In the genomic region with DNA sequence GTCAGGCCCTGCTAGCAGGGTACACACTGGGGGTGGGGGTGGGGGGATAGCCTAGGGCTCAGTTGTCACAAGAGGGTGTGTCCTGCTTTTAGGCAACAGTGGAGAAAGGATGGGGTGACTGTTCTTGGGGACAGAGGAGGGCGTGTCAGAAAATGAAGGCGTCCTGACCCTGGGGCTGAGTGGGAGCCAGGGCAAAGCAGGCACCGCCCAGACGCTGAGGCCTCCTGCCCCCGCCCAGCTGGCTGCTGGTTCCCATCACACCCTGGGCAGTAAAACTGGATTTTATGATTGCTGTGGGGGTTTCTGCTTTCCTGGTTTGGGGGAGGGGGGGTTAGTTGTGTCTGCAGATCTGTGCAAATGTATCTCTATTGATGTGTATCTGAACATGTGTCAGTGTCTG, we compare ENCODE assay signal across 9 mouse cellular contexts. TPM values are rescaled to one million over a fixed set of nuclear protein-coding genes. Genes with fewer than 3 reads are reported as not detected.
DNase-seq lines count a peak whose midpoint lies in the region; ATAC-seq lines count a peak whose summit lies in the region.
"Had no signal": no experiment of that assay in that cellular context is flagged by ENCODE, and none has a peak within 500 bp of the region (broad histone marks: within the 10 kb centered on the region; RNA-seq: fewer than 3 reads in every experiment).

No protein-coding gene starts in this region.

- 76% methylated on average over 5 of the region's 5 CpGs for WGBS in hindbrain, embryonic 10.5 days
- 77% methylated on average over 5 of the region's 5 CpGs for WGBS in hindbrain, embryonic 16.5 days

- ATAC-seq in hindbrain, embryonic 16.5 days: no peak
- ATAC-seq in megakaryocyte progenitor cell, adult 5-6 weeks (replicated peaks; ENCODE audit: poor library complexity): peak; percentile 26

- H3K27ac ChIP-seq in hindbrain, embryonic 10.5 days: peak overlapping the region; percentile 71
- H3K27ac ChIP-seq in hindbrain, embryonic 16.5 days (ENCODE audit: low read depth, low read length): no peak overlapping the region
- H3K27ac ChIP-seq: hindbrain, embryonic 15.5 days had no signal

- H3K4me3 ChIP-seq in hindbrain, embryonic 10.5 days: no peak overlapping the region
- H3K4me3 ChIP-seq in hindbrain, embryonic 16.5 days (ENCODE audit: low read length): no peak overlapping the region
- H3K4me3 ChIP-seq: hindbrain, embryonic 15.5 days had no signal

- no peak overlapping the region for H3K9ac ChIP-seq in hindbrain, embryonic 16.5 days (ENCODE audit: low read depth, low read length)
- H3K9ac ChIP-seq: hindbrain, embryonic 15.5 days had no signal

- H3K36me3 ChIP-seq in hindbrain, embryonic 10.5 days: no peaks in the 10 kb centered on the region
- H3K36me3 ChIP-seq in hindbrain, embryonic 16.5 days (ENCODE audit: control insufficient read depth, insufficient read depth, low read length): no peaks in the 10 kb centered on the region
- H3K36me3 ChIP-seq: hindbrain, embryonic 15.5 days had no signal

- DNase-seq in hindbrain, embryonic 10.5 days (ENCODE audit: low spot score): no peak
- DNase-seq in gastrocnemius, postnatal 25 days: peak; percentile 78
- DNase-seq in kidney, postnatal 25 days: peak; percentile 16 to 61
- DNase-seq in cerebellum, adult 9-11 months: no peak
- DNase-seq in right cerebral cortex, postnatal 14 days: no peak
- no peak for DNase-seq in cerebellum, adult 11 months

- peaks cover 32% of the 10 kb centered on the region for H3K4me1 ChIP-seq in hindbrain, embryonic 10.5 days (replicated peaks)
- H3K4me1 ChIP-seq in hindbrain, embryonic 16.5 days (ENCODE audit: control insufficient read depth, insufficient read depth, low read depth, low read length): peaks cover 13% of the 10 kb centered on the region

- H3K4me2 ChIP-seq in hindbrain, embryonic 16.5 days (ENCODE audit: low read length): no peak overlapping the region
- H3K4me2 ChIP-seq: hindbrain, embryonic 15.5 days had no signal

- H3K27me3 ChIP-seq in hindbrain, embryonic 10.5 days (ENCODE audit: insufficient read depth, poor library complexity, severe bottlenecking): peaks cover 51% of the 10 kb centered on the region
- H3K27me3 ChIP-seq in hindbrain, embryonic 16.5 days (replicated peaks; ENCODE audit: control insufficient read depth, insufficient read depth, low read length): no peaks in the 10 kb centered on the region
- H3K27me3 ChIP-seq: hindbrain, embryonic 15.5 days had no signal

- H3K9me3 ChIP-seq in hindbrain, embryonic 10.5 days: no peaks in the 10 kb centered on the region
- H3K9me3 ChIP-seq in hindbrain, embryonic 16.5 days (ENCODE audit: control insufficient read depth, low read length): no peaks in the 10 kb centered on the region
- H3K9me3 ChIP-seq: hindbrain, embryonic 15.5 days had no signal

RNA-seq across cellular contexts. Expression of a gene that starts 21.9 kb away (rescaled TPM):
- polyA plus RNA-seq in hindbrain, embryonic 10.5 days (2016; fragmentation: Nextera tagmentation; extraction: Ambion mirVana): not detected in 2 replicates
- polyA plus RNA-seq in hindbrain, embryonic 16.5 days (2015; fragmentation: Nextera tagmentation; extraction: Ambion mirVana): 0.08 TPM in 1 of 2 replicates, not detected in the other
- total RNA-seq in gastrocnemius, postnatal 25 days (2021): not detected
- not detected in 2 replicates for total RNA-seq in megakaryocyte progenitor cell, adult 5-6 weeks (2015)
- total RNA-seq in megakaryocyte progenitor cell, adult 5-6 weeks (2017): not detected in 2 replicates
- polyA plus RNA-seq: hindbrain, embryonic 15.5 days had no signal

RNA-seq across cellular contexts. Expression of a gene that starts 28.3 kb away (rescaled TPM):
- 43.1 and 55.5 TPM in 2 replicates for polyA plus RNA-seq in hindbrain, embryonic 10.5 days (2016; fragmentation: Nextera tagmentation; extraction: Ambion mirVana)
- polyA plus RNA-seq in hindbrain, embryonic 16.5 days (2015; fragmentation: Nextera tagmentation; extraction: Ambion mirVana): 5.4 and 6.2 TPM in 2 replicates
- under 1 TPM; 0.13 to 0.19 TPM for total RNA-seq in gastrocnemius, postnatal 25 days (2021)
- 0.12 and 0.73 TPM in 2 replicates for total RNA-seq in megakaryocyte progenitor cell, adult 5-6 weeks (2015)
- 0.12 and 0.44 TPM in 2 replicates for total RNA-seq in megakaryocyte progenitor cell, adult 5-6 weeks (2017)

RNA-seq across cellular contexts. Expression of a gene that starts 35.9 kb away (rescaled TPM):
- polyA plus RNA-seq in hindbrain, embryonic 10.5 days (2016; fragmentation: Nextera tagmentation; extraction: Ambion mirVana): 0.18 TPM in 1 of 2 replicates, not detected in the other
- polyA plus RNA-seq in hindbrain, embryonic 16.5 days (2015; fragmentation: Nextera tagmentation; extraction: Ambion mirVana): 0.65 and 0.83 TPM in 2 replicates
- under 1 TPM in 1 of 2 experiments, not detected in 1; 0.13 TPM for total RNA-seq in gastrocnemius, postnatal 25 days (2021)
- not detected in 2 replicates for total RNA-seq in megakaryocyte progenitor cell, adult 5-6 weeks (2015)
- not detected in 2 replicates for total RNA-seq in megakaryocyte progenitor cell, adult 5-6 weeks (2017)

RNA-seq across cellular contexts. Expression of a gene that starts 51.5 kb away (rescaled TPM):
- not detected in 2 replicates for polyA plus RNA-seq in hindbrain, embryonic 10.5 days (2016; fragmentation: Nextera tagmentation; extraction: Ambion mirVana)
- polyA plus RNA-seq in hindbrain, embryonic 16.5 days (2015; fragmentation: Nextera tagmentation; extraction: Ambion mirVana): 0.09 TPM in 1 of 2 replicates, not detected in the other
- total RNA-seq in gastrocnemius, postnatal 25 days (2021): not detected
- total RNA-seq in megakaryocyte progenitor cell, adult 5-6 weeks (2015): 0.52 TPM in 1 of 2 replicates, not detected in the other
- total RNA-seq in megakaryocyte progenitor cell, adult 5-6 weeks (2017): not detected in 2 replicates

RNA-seq across cellular contexts. Expression of a gene that starts 52.0 kb away (rescaled TPM):
- polyA plus RNA-seq in hindbrain, embryonic 10.5 days (2016; fragmentation: Nextera tagmentation; extraction: Ambion mirVana): 38.6 and 53.5 TPM in 2 replicates
- 11.8 and 13.6 TPM in 2 replicates for polyA plus RNA-seq in hindbrain, embryonic 16.5 days (2015; fragmentation: Nextera tagmentation; extraction: Ambion mirVana)
- under 1 TPM; 0.18 to 0.29 TPM for total RNA-seq in gastrocnemius, postnatal 25 days (2021)
- total RNA-seq in megakaryocyte progenitor cell, adult 5-6 weeks (2015): 7.9 and 11.8 TPM in 2 replicates
- 12.0 and 14.6 TPM in 2 replicates for total RNA-seq in megakaryocyte progenitor cell, adult 5-6 weeks (2017)

Comparison
In these comparisons a context has a peak if more than half of its experiments do, and no peak if none do; other contexts are left out.
1. DNase-seq: peak in gastrocnemius, postnatal 25 days (single experiment) and kidney, postnatal 25 days (2 of 2); none in hindbrain, embryonic 10.5 days (single experiment), cerebellum, adult 9-11 months (single experiment), right cerebral cortex, postnatal 14 days (single experiment) and cerebellum, adult 11 months (single experiment).